Mouse (Mus musculus): ENCODE measurements around the gene Nat8f2.

GRCm38 (mm10) chr6:85911587-85911986 is 42.6 kb upstream of the Nat8f2 start, which contains the start of gene Tprkb:
- TF ChIP-seq CTCF (IDR thresholded peaks at IDR 0.05 in 2 of 3, conservative IDR thresholded peaks at IDR 0.05 in 1 of 3; ENCODE audit: control insufficient read depth in 1 of 3, insufficient read depth in 1 of 3, low read depth in 2 of 3, low read length in 3 of 3, poor library complexity in 1 of 3, severe bottlenecking in 1 of 3) (no peak), MAFK (IDR thresholded peaks at IDR 0.05; ENCODE audit: borderline replicate concordance, low read depth, low read length) (no peak), TAL1 (IDR thresholded peaks at IDR 0.05; ENCODE audit: low read length) (no peak), MEF2A (IDR thresholded peaks at IDR 0.05; ENCODE audit: extremely low read depth, insufficient replicate concordance, low read depth, low read length, poor library complexity, severe bottlenecking) (no peak)
